Mouse (Mus musculus): Measurements from ENCODE around the gene Nfs1.

DNA sequence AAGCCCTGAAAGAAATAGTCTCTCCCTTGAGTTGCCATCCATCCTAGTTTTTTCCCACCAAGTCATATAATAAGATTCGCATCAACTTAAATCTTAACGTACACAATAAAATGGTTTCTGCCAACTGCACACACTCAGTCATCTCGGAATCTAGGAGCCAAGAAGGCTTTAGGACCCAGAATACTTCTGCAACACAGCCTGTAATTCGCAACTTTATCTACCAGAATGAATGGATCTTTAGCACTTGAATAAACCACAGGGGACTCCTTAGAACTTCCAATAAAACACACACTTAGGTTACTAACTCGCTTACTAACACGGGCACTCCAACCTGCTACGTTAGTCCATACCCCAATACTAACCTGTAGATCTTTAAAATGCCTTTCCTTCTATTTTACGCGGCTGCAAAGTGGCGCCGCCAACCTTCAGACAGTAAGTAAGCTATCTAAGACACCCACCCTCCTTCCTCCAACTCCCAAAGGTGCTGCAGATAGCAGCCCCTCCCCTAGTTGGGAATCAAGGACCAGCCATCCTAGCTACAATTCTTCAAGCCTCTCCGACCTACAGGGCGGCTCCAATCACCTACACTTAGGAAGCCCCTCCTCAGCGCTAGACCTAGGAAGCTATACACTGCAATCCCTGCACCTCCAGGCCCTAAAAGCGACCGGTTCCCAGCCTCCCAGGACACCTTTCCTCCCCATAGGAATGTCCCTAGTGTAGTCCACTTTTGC lies 33.2 kb downstream of the Nfs1 start:
- no peak for TF ChIP-seq CTCF (conservative IDR thresholded peaks at IDR 0.05; ENCODE audit: insufficient read depth, insufficient read length, low read depth, low read length)
- no peak for TF ChIP-seq POLR2A (IDR thresholded peaks at IDR 0.05; ENCODE audit: low read depth, low read length)

Data from kidney, adult 2 months (tissue).